Mouse (Mus musculus) intestine, embryonic 14.5 days (tissue): ENCODE data around the gene Lca5. TPM values are rescaled to one million over a fixed set of nuclear protein-coding genes. Genes with fewer than 3 reads are reported as not detected.

Experiments used
- ATAC-seq: fragments of 200-750 bp; cut with Nextera tagmentation; replicated peaks from 2 replicates; pipeline ENCODE4 v1.8.0; 2017; ENCODE audit warnings: low read depth, moderate number of reproducible peaks, moderate TSS enrichment, moderate library complexity; ENCODE audit not compliant: low FRiP score, low TSS enrichment
- DNase-seq: peaks from one replicate; pipeline ENCODE4 v3.0.0-alpha.2; 2018; ENCODE audit warnings: low spot score
- H3K27ac ChIP-seq: fragments of 300-500 bp; sonication (generic); 2 replicates; pipeline ENCODE4 v1.5.1; 2014; ENCODE audit warnings: low read depth, mild to moderate bottlenecking, control low read depth
- H3K27me3 ChIP-seq: fragments of 300-500 bp; sonication (generic); replicated peaks from 2 replicates; pipeline ENCODE4 v1.6.1; 2014; ENCODE audit warnings: low read length, control low read depth; ENCODE audit not compliant: control insufficient read depth, insufficient read depth
- H3K36me3 ChIP-seq: fragments of 300-500 bp; sonication (generic); 2 replicates; pipeline ENCODE4 v1.6.1; 2014; ENCODE audit warnings: low read length, control low read depth; ENCODE audit not compliant: control insufficient read depth, insufficient read depth
- H3K4me1 ChIP-seq: fragments of 300-500 bp; sonication (generic); replicated peaks from 2 replicates; pipeline ENCODE4 v1.6.1; 2014; ENCODE audit warnings: low read length, control low read depth, mixed read lengths; ENCODE audit not compliant: control insufficient read depth, insufficient read depth
- H3K4me2 ChIP-seq: fragments of 300-500 bp; sonication (generic); 2 replicates; pipeline ENCODE4 v1.6.1; 2014; ENCODE audit warnings: low read length
- H3K4me3 ChIP-seq: fragments of 300-500 bp; sonication (generic); 2 replicates; pipeline ENCODE4 v1.5.1; 2014; ENCODE audit warnings: low read depth, low read length, control low read depth, mixed read lengths
- H3K9ac ChIP-seq: fragments of 300-500 bp; sonication (generic); 2 replicates; pipeline ENCODE4 v1.6.1; 2014; ENCODE audit warnings: mild to moderate bottlenecking, low read length
- H3K9me3 ChIP-seq: fragments of 300-500 bp; sonication (generic); 2 replicates; pipeline ENCODE4 v1.6.1; 2016; ENCODE audit warnings: low read length, control low read depth; ENCODE audit not compliant: control insufficient read depth
- WGBS: fragments of 180-500 bp; shearing (Covaris S2); extraction: QIAGEN DNeasy Blood & Tissue Kit; methylation state at CpG from one replicate; pipeline ENCODE4 v1.1.7; 2014; 5-methylcytosine and 5-hydroxymethylcytosine counted together
- polyA plus RNA-seq: library from polyadenylated mRNA; unstranded; fragments of >200 nt; fragmentation: Nextera tagmentation; extraction: Ambion mirVana; gene quantifications from 2 replicates; pipeline ENCODE4 v1.2.1, GENCODE M21; 2014

Gene Lca5
- polyA plus RNA-seq, 1 experiment from 2014 or later = 18.0 TPM

GRCm38 (mm10) chr9:83400783-83401182 is 40.1 kb downstream of the Lca5 start:
- Histone ChIP-seq H3K27ac (no peak overlapping the region), H3K4me2 (no peak overlapping the region), H3K9me3 (no peaks in the 10 kb centered on the region), H3K27me3 (no peaks in the 10 kb centered on the region), H3K36me3 (peaks cover 18% of the 10 kb centered on the region), H3K4me1 (no peaks in the 10 kb centered on the region), H3K9ac (no peak overlapping the region), H3K4me3 (no peak overlapping the region)
- ATAC-seq = no peak
- DNase-seq = no peak
- 63% methylated on average over 3 of the region's 3 CpGs for WGBS

- no peak overlapping the region for H3K9ac ChIP-seq
Observed at GRCm38 (mm10) chr9:83399414-83399813, 41.5 kb downstream of the Lca5 start.

GRCm38 (mm10) chr9:83398260-83398659 is 42.7 kb downstream of the Lca5 start:
- Histone ChIP-seq H3K4me1 (no peaks in the 10 kb centered on the region), H3K36me3 (peaks cover 28% of the 10 kb centered on the region), H3K9me3 (no peaks in the 10 kb centered on the region), H3K4me2 (no peak overlapping the region), H3K27ac (no peak overlapping the region), H3K9ac (no peak overlapping the region), H3K27me3 (no peaks in the 10 kb centered on the region), H3K4me3 (no peak overlapping the region)
- DNase-seq (no peak), ATAC-seq (no peak)
- 63% methylated on average over 5 of the region's 6 CpGs for WGBS

More at GRCm38 (mm10) chr9:83399414-83399813, 41.5 kb downstream of the Lca5 start:
- peaks cover 27% of the 10 kb centered on the region for H3K36me3 ChIP-seq
- H3K4me1 ChIP-seq = no peaks in the 10 kb centered on the region
- DNase-seq = no peak
- no peak overlapping the region for H3K4me3 ChIP-seq
- H3K9me3 ChIP-seq = no peaks in the 10 kb centered on the region
- no peak for ATAC-seq
- no peaks in the 10 kb centered on the region for H3K27me3 ChIP-seq
- H3K27ac ChIP-seq = no peak overlapping the region
- H3K4me2 ChIP-seq = no peak overlapping the region
- 91% methylated on average over 7 of the region's 7 CpGs for WGBS

GRCm38 (mm10) chr9:83395456-83395855 is 45.5 kb downstream of the Lca5 start:
- Histone ChIP-seq H3K9me3 (no peaks in the 10 kb centered on the region), H3K9ac (no peak overlapping the region), H3K27me3 (no peaks in the 10 kb centered on the region), H3K27ac (no peak overlapping the region), H3K4me2 (no peak overlapping the region), H3K36me3 (peaks cover 21% of the 10 kb centered on the region), H3K4me1 (no peaks in the 10 kb centered on the region), H3K4me3 (no peak overlapping the region)
- DNase-seq (no peak), ATAC-seq (no peak)
- WGBS = 91% methylated on average over 15 of the region's 15 CpGs

- no peak overlapping the region for H3K9ac ChIP-seq
- ATAC-seq = no peak
- H3K27ac ChIP-seq = no peak overlapping the region
- no peaks in the 10 kb centered on the region for H3K27me3 ChIP-seq
- no peaks in the 10 kb centered on the region for H3K9me3 ChIP-seq
- WGBS = 86% methylated on average over 11 of the region's 11 CpGs
- H3K4me1 ChIP-seq = no peaks in the 10 kb centered on the region
- no peak overlapping the region for H3K4me3 ChIP-seq
- H3K4me2 ChIP-seq = no peak overlapping the region
- peaks cover 15% of the 10 kb centered on the region for H3K36me3 ChIP-seq
- no peak for DNase-seq
Observed at GRCm38 (mm10) chr9:83391996-83392395, 48.9 kb downstream of the Lca5 start.

- no peak overlapping the region for H3K9ac ChIP-seq
- no peak for ATAC-seq
Observed at GRCm38 (mm10) chr9:83389570-83389969, 51.4 kb downstream of the Lca5 start.

GRCm38 (mm10) chr9:83386264-83386855 is 54.6 kb downstream of the Lca5 start:
- Histone ChIP-seq H3K4me2 (no peak overlapping the region), H3K9me3 (no peaks in the 10 kb centered on the region), H3K27me3 (no peaks in the 10 kb centered on the region), H3K9ac (no peak overlapping the region), H3K36me3 (no peaks in the 10 kb centered on the region), H3K4me1 (no peaks in the 10 kb centered on the region), H3K27ac (no peak overlapping the region), H3K4me3 (no peak overlapping the region)
- WGBS = 82% methylated on average over 5 of the region's 5 CpGs
- no peak for DNase-seq
- ATAC-seq = no peak

More at GRCm38 (mm10) chr9:83389570-83389969, 51.4 kb downstream of the Lca5 start:
- Histone ChIP-seq H3K4me2 (no peak overlapping the region), H3K4me3 (no peak overlapping the region), H3K27me3 (no peaks in the 10 kb centered on the region), H3K27ac (no peak overlapping the region), H3K9me3 (no peaks in the 10 kb centered on the region), H3K36me3 (peaks cover 7% of the 10 kb centered on the region; the same call in 1 of the 2 replicates), H3K4me1 (no peaks in the 10 kb centered on the region)
- 92% methylated on average over 9 of the region's 9 CpGs for WGBS
- DNase-seq = no peak

GRCm38 (mm10) chr9:83385301-83385700 is 55.6 kb downstream of the Lca5 start:
- Histone ChIP-seq H3K4me3 (no peak overlapping the region), H3K27me3 (no peaks in the 10 kb centered on the region), H3K9me3 (no peaks in the 10 kb centered on the region), H3K36me3 (no peaks in the 10 kb centered on the region), H3K4me1 (no peaks in the 10 kb centered on the region), H3K4me2 (no peak overlapping the region), H3K9ac (no peak overlapping the region), H3K27ac (no peak overlapping the region)
- DNase-seq = no peak
- 71% methylated on average over 6 of the region's 6 CpGs for WGBS
- ATAC-seq = no peak

GRCm38 (mm10) chr9:83383235-83383634 is 57.7 kb downstream of the Lca5 start:
- no peaks in the 10 kb centered on the region for H3K36me3 ChIP-seq

More at GRCm38 (mm10) chr9:83383235-83383634, 57.7 kb downstream of the Lca5 start:
- H3K4me3 ChIP-seq = no peak overlapping the region
- no peaks in the 10 kb centered on the region for H3K27me3 ChIP-seq
- 77% methylated on average over 3 of the region's 3 CpGs for WGBS
- H3K4me1 ChIP-seq = no peaks in the 10 kb centered on the region
- no peak overlapping the region for H3K9ac ChIP-seq
- no peaks in the 10 kb centered on the region for H3K9me3 ChIP-seq
- no peak for DNase-seq
- ATAC-seq = no peak
- no peak overlapping the region for H3K4me2 ChIP-seq
- no peak overlapping the region for H3K27ac ChIP-seq
